Mouse (Mus musculus): ENCODE data around the gene S100b.

DNA sequence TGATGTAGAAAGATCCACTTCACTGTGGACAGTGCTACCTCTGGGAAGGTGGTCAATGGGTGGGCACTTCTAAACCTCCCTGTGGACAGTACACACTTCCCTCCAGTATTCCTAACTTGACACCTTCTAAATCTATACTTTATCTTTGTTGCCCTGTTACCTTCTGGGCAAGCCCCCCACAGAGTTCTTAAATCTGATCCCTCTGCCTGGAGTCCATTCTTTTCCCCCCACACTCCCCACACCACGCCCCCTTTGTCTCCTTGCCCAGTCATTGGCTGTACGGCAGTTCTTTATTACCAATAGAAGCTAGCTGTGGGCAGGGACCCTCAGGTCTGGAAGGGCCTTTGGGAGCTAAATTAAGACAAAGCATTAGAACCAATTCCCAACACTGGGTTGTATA, 8.5 kb upstream of the S100b start:
- TF ChIP-seq CTCF (IDR thresholded peaks at IDR 0.05; ENCODE audit: insufficient read depth, low read length) (no peak), POLR2A (IDR thresholded peaks at IDR 0.05; ENCODE audit: borderline replicate concordance, extremely low read depth, low read depth, low read length) (no peak)

All from lung, adult 2 months (tissue).